Mouse (Mus musculus) heart, postnatal 14 days (tissue): Measurements from ENCODE around the gene Olfr924. TPM values are rescaled to one million over a fixed set of nuclear protein-coding genes. Genes with fewer than 3 reads are reported as not detected.
"Not testable (repeated sequence)": the region's sequence is repeated elsewhere in the genome, so short reads cannot be mapped to it uniquely, and the experiment has no call there.

Experiments
- DNase-seq, 2 experiments: peaks; one replicate each; pipeline ENCODE4 v3.0.0; 2021 to 2022
- intact Hi-C: fragments of 180-260 bp; cut with DNase I; formaldehyde crosslinking; loops from one replicate; pipeline ENCODE4 v1.15.1; 2025
- long read RNA-seq, 2 experiments: library from polyadenylated mRNA; stranded (forward); transcript quantifications; one replicate each; pipeline ENCODE4 v2.0.0; 2021
- total RNA-seq, 2 experiments: library from RNA; stranded (reverse); gene quantifications; 2 replicates each; pipeline ENCODE4 v1.2.3; 2021

Olfr924 gene
- not detected for total RNA-seq
- long read RNA-seq, experiment 1: 0 reads
- long read RNA-seq, experiment 2: 0 reads

- DNase-seq: no peak
- intact Hi-C loops: no loop called here
These were observed at the start of gene Olfr924 for GRCm38 (mm10) chr9:38844149-38844548. Gene Olfr924, plus strand, starts transcription at chr9:38844449.

GRCm38 (mm10) chr9:38805696-38806095, 38.6 kb upstream of the Olfr924 start:
- intact Hi-C loops: no loop called here
- no peak for DNase-seq

GRCm38 (mm10) chr9:38814314-38814713, 29.9 kb upstream of the Olfr924 start, which contains the start of gene Olfr922:
Gene Olfr922, plus strand, starts transcription at chr9:38814614.
- no peak for DNase-seq
- intact Hi-C loops: no loop called here

DNA sequence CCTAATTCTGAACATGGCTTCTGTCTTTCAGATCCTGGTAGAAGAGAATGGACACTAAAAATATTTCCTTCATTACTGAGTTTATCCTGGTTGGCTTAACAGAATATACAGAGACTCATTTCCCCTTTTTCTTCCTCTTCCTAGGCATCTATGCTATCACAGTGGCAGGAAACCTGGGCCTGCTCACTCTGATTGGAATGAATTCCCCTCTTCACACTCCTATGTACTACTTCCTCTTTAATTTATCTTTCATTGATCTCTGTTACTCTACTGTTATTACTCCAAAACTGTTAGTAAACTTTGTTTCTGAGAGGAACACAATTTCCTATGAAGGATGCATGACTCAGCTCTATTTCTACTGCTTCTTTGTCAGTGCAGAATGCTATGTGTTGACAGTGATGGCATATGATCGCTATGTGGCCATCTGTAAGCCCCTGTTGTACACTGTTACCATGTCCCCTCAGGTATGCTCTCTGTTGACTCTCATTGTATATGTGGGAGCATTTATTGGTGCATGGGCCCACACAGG, 28.7 kb upstream of the Olfr924 start:
- intact Hi-C loops: no loop called here
- DNase-seq: no peak

GRCm38 (mm10) chr9:38826245-38826644, 18.0 kb upstream of the Olfr924 start, which contains the start of gene Olfr923:
Gene Olfr923, plus strand, starts transcription at chr9:38826545.
- DNase-seq: no peak
- intact Hi-C loops: no loop called here

DNA sequence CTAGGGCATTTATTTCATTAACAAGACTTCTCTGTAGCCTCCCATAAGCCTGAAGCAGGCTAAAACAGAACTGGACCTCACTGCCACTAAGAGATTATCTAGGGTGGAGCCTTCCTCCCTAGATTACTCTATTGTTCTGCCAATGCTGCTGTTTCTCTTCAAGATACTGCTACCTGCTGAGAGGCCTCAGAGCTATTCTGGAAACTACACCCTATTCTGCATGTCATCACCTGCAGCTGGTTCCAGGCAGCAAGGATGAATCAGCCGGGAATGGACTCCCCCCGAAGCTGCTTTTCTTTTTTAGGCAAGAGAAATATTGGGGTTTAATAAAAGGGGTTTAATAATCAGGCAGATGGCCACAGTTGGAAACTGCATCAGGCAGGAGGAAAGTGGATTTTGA, 11.2 kb upstream of the Olfr924 start:
- no peak for DNase-seq
- intact Hi-C loops: no loop called here

DNA sequence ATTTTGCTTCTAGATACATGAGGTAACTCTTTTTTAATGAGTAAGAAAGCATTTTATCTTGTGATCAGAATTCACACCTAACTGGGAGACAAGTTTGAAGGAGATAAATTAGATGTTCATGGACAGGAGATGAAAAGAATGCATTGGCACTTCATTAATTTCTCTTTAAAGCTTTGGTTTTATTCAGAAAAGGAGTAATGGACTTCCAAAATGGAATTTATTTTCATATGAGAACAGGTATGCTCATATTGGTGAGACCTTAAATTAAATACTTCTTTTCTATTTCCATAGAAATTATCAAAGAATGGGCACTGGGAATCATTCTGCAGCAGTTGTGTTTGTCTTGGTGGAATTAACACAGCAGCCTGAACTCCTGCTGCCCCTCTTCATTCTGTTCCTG, 10.5 kb downstream of the Olfr924 start, which contains the start of gene Olfr26:
Gene Olfr26, plus strand, starts transcription at position 301 of the 400 bp plus-strand sequence.
- DNase-seq: no peak
- intact Hi-C loops: no loop called here

GRCm38 (mm10) chr9:38874880-38875279, 30.6 kb downstream of the Olfr924 start:
- intact Hi-C loops, DNase-seq: not testable (repeated sequence)

DNA sequence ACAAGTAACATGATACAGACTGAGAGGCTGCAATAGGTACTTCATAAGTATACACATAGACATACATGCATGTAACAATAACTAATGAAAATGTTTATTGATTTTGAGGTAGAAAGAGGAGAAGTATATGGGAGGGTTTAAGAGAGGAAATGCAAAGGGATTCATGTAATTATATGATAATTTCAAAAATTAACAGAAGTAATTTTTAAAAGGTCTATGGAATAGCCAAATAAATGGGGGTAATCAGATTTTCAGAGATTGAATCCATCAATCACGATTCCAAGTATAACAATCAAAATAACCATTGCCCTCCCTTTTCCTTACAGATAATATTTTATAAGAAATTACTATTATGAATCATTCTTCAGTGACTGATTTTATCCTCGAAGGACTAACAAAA, 32.6 kb downstream of the Olfr924 start, which contains the start of gene Olfr926:
Gene Olfr926, plus strand, starts transcription at position 301 of the 400 bp plus-strand sequence.
- no peak for DNase-seq
- intact Hi-C loops: no loop called here

Other genes starting within 250 kb of the Olfr924 start
- not detected for gene Olfr914, start 239.3 kb upstream of the Olfr924 start, total RNA-seq
- not detected for gene Olfr916, start 184.6 kb upstream of the Olfr924 start, total RNA-seq
- not detected for gene Olfr917, start 178.6 kb upstream of the Olfr924 start, total RNA-seq
- not detected for gene Olfr918, start 169.8 kb upstream of the Olfr924 start, total RNA-seq
- gene Olfr919, start 140.8 kb upstream of the Olfr924 start, total RNA-seq: not detected
- gene Vwa5a, start 126.2 kb upstream of the Olfr924 start, total RNA-seq: 10 to 100 TPM; 30.5 to 31.7 TPM
- under 1 TPM; 0.07 TPM for gene Olfr920, start 92.2 kb upstream of the Olfr924 start, total RNA-seq
- gene Olfr921, start 71.4 kb upstream of the Olfr924 start, total RNA-seq: not detected
- not detected for gene Olfr922, start 29.8 kb upstream of the Olfr924 start, total RNA-seq
- not detected for gene Olfr923, start 17.9 kb upstream of the Olfr924 start, total RNA-seq
- gene Olfr26, start 10.6 kb downstream of the Olfr924 start, total RNA-seq: not detected
- not detected for gene Olfr926, start 32.7 kb downstream of the Olfr924 start, total RNA-seq
- gene Olfr930, start 85.4 kb downstream of the Olfr924 start, total RNA-seq: not detected
- gene Olfr933, start 127.9 kb downstream of the Olfr924 start, total RNA-seq: not detected
- not detected for gene Olfr934, start 143.9 kb downstream of the Olfr924 start, total RNA-seq
- gene Olfr935, start 155.2 kb downstream of the Olfr924 start, total RNA-seq: not detected
- not detected for gene Olfr146, start 178.9 kb downstream of the Olfr924 start, total RNA-seq
- not detected for gene Olfr937, start 220.5 kb downstream of the Olfr924 start, total RNA-seq
- not detected for gene Olfr938, start 234.4 kb downstream of the Olfr924 start, total RNA-seq